In the genomic region with DNA sequence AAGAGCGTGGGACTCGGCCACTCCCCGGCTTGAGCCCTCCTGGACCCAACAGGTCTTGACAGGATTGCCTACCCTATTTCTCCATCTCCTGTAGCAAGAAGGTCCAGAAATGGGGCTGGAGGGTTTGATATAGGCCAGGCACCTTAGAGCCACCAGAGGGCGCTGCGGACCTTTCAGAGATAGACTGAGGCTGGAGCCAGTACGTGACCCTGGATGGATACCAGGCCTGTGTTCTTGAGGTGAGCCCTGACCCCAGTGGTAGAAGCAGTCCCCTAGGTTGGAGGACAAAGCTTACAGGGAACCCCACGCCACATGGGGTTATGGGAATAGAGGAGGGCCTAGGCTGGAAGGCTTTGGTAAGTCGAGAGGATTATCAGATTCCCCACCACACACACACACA, we compare ENCODE assay signal across 9 mouse cellular contexts. TPM values are rescaled to one million over a fixed set of nuclear protein-coding genes. Genes with fewer than 3 reads are reported as not detected.
DNase-seq lines count a peak whose midpoint lies in the region; ATAC-seq and TF ChIP-seq lines count a peak whose summit lies in the region.
"Had no signal": no experiment of that assay in that cellular context is flagged by ENCODE, and none has a peak within 500 bp of the region (broad histone marks: within the 10 kb centered on the region; RNA-seq: fewer than 3 reads in every experiment).

No protein-coding gene starts in this region.

- peak; percentile 95 for TF ChIP-seq CTCF in small intestine, adult 2 months (IDR thresholded peaks at IDR 0.05; ENCODE audit: extremely low read depth, insufficient read length, insufficient replicate concordance, low read depth, low read length)

- H3K9ac ChIP-seq in midbrain, embryonic 11.5 days (ENCODE audit: low read length) = no peak overlapping the region
- H3K9ac ChIP-seq: limb, embryonic 13.5 days had no signal

- no peak for TF ChIP-seq POLR2A in small intestine, adult 2 months (IDR thresholded peaks at IDR 0.05; ENCODE audit: low read depth, low read length)

- H3K36me3 ChIP-seq in midbrain, embryonic 11.5 days (ENCODE audit: control insufficient read depth, insufficient read depth, low read length) = no peaks in the 10 kb centered on the region
- no peaks in the 10 kb centered on the region for H3K36me3 ChIP-seq in small intestine, adult 2 months (ENCODE audit: control insufficient read depth, insufficient read depth, low read length)
- H3K36me3 ChIP-seq: limb, embryonic 13.5 days had no signal

- H3K27me3 ChIP-seq in midbrain, embryonic 11.5 days (ENCODE audit: control insufficient read depth, insufficient read depth, low read length) = no peaks in the 10 kb centered on the region
- no peaks in the 10 kb centered on the region for H3K27me3 ChIP-seq in small intestine, adult 2 months (ENCODE audit: control insufficient read depth, insufficient read depth, low read length)

- DNase-seq in MN1 (ENCODE audit: low spot score) = peak; percentile 92
- DNase-seq in cerebellum, adult 18-20 months = peak; percentile 88 to 95
- peak; percentile 66 to 75 for DNase-seq in frontal cortex, postnatal 14 days (ENCODE audit: low spot score in 2 of 2)
- peak; percentile 52 for DNase-seq in hindlimb bud, embryonic 11.5 days (ENCODE audit: extremely low spot score, low read depth, low spot score)
- DNase-seq in left cerebral cortex, postnatal 10 days (ENCODE audit: extremely low spot score in 1 of 2, low spot score in 2 of 2) = peak; percentile 75 to 85
- DNase-seq in midbrain, embryonic 11.5 days (ENCODE audit: low spot score, missing footprints) = peak; percentile 98

- H3K4me1 ChIP-seq in midbrain, embryonic 11.5 days (ENCODE audit: control insufficient read depth, insufficient read depth, low read length) = peaks cover 11% of the 10 kb centered on the region
- peaks cover 15% of the 10 kb centered on the region for H3K4me1 ChIP-seq in small intestine, adult 2 months (ENCODE audit: control insufficient read depth, insufficient read depth, insufficient read length, low read length)

- ATAC-seq in midbrain, embryonic 11.5 days (ENCODE audit: low FRiP score) = peak; percentile 63
- no peak for ATAC-seq in activated CD4-positive, CD25-positive, alpha-beta regulatory T cell, adult 4 months

- H3K4me2 ChIP-seq in midbrain, embryonic 11.5 days = no peak overlapping the region
- H3K4me2 ChIP-seq: limb, embryonic 13.5 days had no signal

- H3K4me3 ChIP-seq in midbrain, embryonic 11.5 days (ENCODE audit: low read depth, low read length) = no peak overlapping the region
- no peak overlapping the region for H3K4me3 ChIP-seq in small intestine, adult 2 months (ENCODE audit: low read depth, low read length)
- H3K4me3 ChIP-seq: limb, embryonic 13.5 days had no signal

- 18% methylated on average over 8 of the region's 8 CpGs for WGBS in midbrain, embryonic 11.5 days
- 12% methylated on average over 8 of the region's 8 CpGs for WGBS in small intestine, adult 2 months

- intact Hi-C loops in left cerebral cortex, postnatal 10 days (cut with DNase I) = loop anchor here (2.0 kb wide), 1 partner anchor 193 kb away; no protein-coding TSS in a partner anchor

- H3K9me3 ChIP-seq in midbrain, embryonic 11.5 days (ENCODE audit: control insufficient read depth, low read length) = no peaks in the 10 kb centered on the region
- H3K9me3 ChIP-seq: limb, embryonic 13.5 days had no signal

- H3K27ac ChIP-seq in midbrain, embryonic 11.5 days (ENCODE audit: low read depth, low read length) = no peak overlapping the region
- H3K27ac ChIP-seq in small intestine, adult 2 months (ENCODE audit: insufficient read depth, low read depth, low read length) = no peak overlapping the region
- H3K27ac ChIP-seq: limb, embryonic 13.5 days had no signal

RNA-seq across cellular contexts. Expression of a gene that starts 40.5 kb away (rescaled TPM):
- 100 to 1,000 TPM; 130 to 133 TPM for total RNA-seq in left cerebral cortex, postnatal 10 days (2021)
- polyA plus RNA-seq in midbrain, embryonic 11.5 days (2014; fragmentation: Nextera tagmentation; extraction: Ambion mirVana) = 27.2 and 29.4 TPM in 2 replicates
- polyA plus RNA-seq in small intestine, adult 2 months (2012; rRNA removed) = 56.2 and 84.5 TPM in 2 replicates
- 10 to 100 TPM; 25.6 to 26.7 TPM for polyA plus RNA-seq in activated CD4-positive, CD25-positive, alpha-beta regulatory T cell, adult 4 months (2017; shearing (Covaris generic))

RNA-seq across cellular contexts. Expression of a gene that starts 46.1 kb away (rescaled TPM):
- total RNA-seq in left cerebral cortex, postnatal 10 days (2021) = 1 to 10 TPM; 1.1 to 1.4 TPM
- 1.5 and 1.8 TPM in 2 replicates for polyA plus RNA-seq in midbrain, embryonic 11.5 days (2014; fragmentation: Nextera tagmentation; extraction: Ambion mirVana)
- 0.33 and 1.2 TPM in 2 replicates for polyA plus RNA-seq in small intestine, adult 2 months (2012; rRNA removed)
- not detected for polyA plus RNA-seq in activated CD4-positive, CD25-positive, alpha-beta regulatory T cell, adult 4 months (2017; shearing (Covaris generic))
